Mouse (Mus musculus): Measurements from ENCODE around the gene Steap3.

The Steap3 gene

GRCm38 (mm10) chr1:120249842-120250241, 22.7 kb downstream of the Steap3 start:
- DNase-seq, result no peak

- DNase-seq, result no peak
Measured at GRCm38 (mm10) chr1:120248156-120248555, 24.3 kb downstream of the Steap3 start.

DNA sequence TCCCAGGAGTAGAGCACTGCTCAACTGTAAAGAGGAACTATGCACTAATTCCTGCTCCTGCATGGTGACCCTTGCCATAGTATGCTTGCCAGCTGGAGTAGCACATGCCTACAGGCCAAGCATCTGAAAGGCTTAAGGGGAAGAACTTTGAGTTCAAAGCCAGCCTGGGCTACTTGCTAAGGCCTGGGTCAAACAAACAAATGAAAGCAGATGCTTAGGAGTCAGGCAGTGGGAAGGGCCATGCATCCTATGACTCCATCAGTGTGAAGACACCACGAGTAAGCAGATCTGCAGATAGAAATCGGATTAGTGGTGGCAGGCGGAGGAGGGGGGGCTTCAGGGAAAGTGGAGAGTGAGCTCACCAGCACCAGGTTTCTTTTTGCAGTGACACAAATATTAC, 25.2 kb downstream of the Steap3 start:
- DNase-seq, result no peak

DNA sequence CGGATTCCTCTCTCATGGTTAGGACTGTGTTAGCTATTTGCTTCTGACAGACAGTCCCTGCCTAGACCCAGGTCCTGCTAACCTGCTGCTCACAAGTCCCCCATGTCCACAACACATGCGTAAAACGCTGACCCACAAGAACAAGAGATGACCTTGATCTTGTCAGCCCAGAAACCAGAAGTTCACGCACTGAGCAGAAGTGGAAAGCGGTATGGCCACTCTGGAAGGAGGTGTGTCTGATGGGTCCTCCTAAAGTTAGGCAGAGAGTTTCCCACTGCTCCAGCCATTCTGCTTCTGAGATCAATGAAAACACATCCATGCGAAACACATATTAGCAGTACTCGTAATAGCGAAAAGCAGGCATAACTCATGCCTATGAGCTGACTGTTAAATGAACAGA, 25.6 kb downstream of the Steap3 start:
- no peak for DNase-seq

GRCm38 (mm10) chr1:120245661-120246131, 26.8 kb downstream of the Steap3 start:
- DNase-seq, result peak; percentile 5

DNA sequence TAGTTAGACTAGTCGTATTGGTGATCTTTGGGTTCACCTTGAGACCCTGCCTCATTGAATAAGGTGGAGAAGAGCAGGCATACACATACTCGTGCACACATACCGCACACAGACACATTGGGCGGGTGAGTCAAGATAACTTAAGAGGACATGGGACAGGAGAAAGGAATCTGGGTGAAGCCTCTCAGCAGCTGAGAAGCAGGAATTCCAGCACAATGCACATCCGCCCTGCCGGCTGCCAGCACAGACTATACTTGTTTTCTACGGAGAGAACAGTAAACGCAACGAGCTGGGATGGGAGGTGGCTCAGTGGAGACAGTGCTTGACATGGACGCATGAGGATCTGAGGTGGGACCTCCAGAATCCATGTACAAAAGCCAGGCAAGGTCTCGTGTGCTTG, 27.9 kb downstream of the Steap3 start:
- no peak for DNase-seq

DNA sequence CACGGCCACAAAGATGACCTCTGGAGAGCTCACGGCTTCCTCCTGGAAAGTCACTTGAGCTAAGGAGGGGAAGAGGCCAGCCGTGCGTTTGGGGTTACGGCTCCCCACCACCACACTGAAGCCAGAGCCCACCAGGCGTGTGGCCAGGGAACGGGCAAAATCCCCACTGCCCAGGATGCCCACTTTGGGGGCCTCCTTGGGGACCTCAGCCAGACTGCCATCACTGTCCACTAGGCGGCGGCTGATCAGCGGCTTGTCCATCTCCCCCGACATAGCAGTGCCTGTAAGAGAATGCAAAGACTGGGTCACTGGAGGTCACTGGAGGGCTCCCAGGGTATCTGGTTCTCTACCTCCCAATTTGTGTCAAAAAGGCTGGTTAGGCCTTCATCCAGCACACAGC, 28.5 kb downstream of the Steap3 start:
- no peak for DNase-seq

DNA sequence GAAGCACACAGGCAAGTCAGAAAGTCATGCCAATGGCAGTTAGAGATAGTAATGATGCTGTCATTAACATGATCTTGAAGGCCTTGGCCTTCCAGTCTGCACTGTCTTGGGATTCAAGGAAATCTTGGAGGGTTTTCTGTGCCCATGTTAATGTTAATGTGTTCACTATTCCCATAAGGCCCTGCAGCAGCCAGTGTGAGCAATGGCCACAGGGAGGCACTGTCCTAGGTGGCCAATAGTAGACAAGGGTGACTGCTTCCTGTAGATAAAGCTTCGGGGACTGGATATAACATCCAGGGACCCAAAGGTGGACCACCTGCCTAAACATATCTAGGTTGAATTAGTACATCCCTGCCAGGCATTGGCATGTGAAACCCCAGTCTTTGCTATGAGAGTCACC, 35.4 kb downstream of the Steap3 start:
- no peak for DNase-seq

GRCm38 (mm10) chr1:120236424-120236823, 36.1 kb downstream of the Steap3 start:
- no peak for DNase-seq

GRCm38 (mm10) chr1:120235631-120236215, 36.8 kb downstream of the Steap3 start:
- no peak for DNase-seq

GRCm38 (mm10) chr1:120232170-120232569, 40.3 kb downstream of the Steap3 start:
- no peak for DNase-seq

- DNase-seq, result no peak
Measured at GRCm38 (mm10) chr1:120231334-120231733, 41.2 kb downstream of the Steap3 start.

- DNase-seq, result no peak
Measured at GRCm38 (mm10) chr1:120229723-120230471, 42.6 kb downstream of the Steap3 start.

DNA sequence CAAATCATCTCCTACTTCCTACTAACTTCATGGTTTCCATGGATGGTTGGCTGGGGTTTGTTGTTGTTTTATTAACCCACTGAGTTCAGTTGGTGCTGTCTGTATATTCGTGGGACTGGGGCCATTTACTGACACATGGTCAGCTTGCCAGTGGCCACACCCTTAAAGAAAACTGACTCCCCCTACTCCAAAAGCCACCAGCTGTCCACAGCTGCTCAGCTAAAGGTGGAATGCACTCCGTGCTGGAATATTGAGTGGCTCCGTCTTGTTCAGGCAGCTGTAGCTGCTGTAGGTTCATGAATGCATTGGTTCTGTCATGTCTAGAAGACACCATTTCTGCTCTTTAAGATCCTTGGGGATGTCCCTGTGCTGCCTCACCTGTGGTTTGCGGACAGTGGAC, 48.9 kb downstream of the Steap3 start:
- DNase-seq, result no peak

DNA sequence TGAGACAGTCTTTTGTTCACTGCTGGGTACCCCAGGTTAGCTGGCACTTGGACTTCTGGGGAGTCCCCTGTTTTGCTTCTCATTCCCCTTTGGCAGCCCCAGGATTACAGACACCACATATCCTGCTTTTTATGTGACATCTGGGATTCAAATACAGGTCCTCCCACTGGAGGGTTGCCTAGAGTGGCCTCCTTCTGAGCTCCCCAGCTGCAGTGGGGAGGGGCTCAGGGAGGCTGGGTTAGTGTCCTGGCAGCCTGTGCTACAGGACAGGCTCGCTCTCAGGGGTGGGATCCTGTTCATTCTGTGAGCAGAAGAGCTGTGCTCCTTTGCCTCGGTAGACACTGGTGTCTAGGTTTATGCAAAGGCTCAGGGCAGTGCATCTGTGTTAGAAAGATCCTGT, 51.2 kb downstream of the Steap3 start:
- no peak for DNase-seq

GRCm38 (mm10) chr1:120220841-120221240, 51.7 kb downstream of the Steap3 start:
- no peak for DNase-seq

DNA sequence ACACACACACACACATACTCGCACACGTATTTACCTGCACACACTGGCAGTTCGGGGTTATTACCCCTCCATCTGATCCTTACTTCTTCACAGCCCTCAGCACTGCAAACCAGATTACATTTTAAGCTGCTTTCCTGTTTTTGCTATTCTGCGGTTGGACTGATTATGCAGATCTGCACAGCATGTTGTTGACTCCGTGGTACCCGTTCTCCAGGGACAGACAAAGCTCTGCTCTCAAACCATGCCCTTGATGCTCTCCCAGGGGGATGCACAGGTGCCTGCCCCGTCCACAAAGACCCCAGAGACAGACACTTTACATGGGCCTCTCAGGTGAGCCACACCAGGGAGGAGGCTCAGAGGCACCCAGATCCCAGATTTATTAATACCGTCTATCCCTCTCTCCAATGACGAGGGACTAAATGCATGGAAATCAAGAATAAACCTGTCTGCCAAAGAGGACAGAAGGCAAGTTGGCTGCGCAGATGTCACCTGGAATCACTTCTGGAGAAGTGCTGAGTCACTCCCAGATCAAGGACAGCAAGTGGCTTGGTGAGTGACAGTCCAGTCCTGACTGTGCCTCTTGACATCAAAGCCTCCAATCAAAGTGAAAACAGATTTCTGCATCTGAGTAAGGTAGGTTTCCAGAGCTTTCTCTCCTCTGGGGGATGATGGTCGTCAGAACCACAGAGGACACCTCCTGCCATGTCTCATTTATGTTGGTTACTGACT, 63.8 kb downstream of the Steap3 start:
- no peak for DNase-seq

GRCm38 (mm10) chr1:120207568-120207967, 64.9 kb downstream of the Steap3 start:
- DNase-seq, result peak; percentile 39

DNA sequence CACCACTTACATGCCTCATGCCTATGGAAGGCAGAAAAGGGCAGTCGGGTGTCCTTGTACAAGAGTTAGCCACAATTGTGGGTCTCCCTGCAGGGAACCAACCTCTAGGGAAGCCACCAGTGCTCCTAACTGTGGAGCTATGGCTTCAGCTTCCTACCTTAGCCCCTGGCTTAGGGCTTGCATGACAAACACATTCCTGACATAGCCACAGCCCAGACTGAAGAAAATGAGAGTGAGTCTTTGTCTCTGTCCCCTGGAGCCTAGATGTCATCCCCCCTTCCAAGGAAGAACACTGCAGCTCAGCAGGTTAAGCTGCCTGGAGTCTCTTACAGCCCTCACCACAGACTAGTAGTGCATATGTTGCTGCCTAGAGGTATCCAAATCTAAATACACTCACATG, 67.7 kb downstream of the Steap3 start:
- DNase-seq, result no peak

- DNase-seq, result no peak
Measured at GRCm38 (mm10) chr1:120203836-120204235, 68.7 kb downstream of the Steap3 start.

- no peak for DNase-seq
Measured at GRCm38 (mm10) chr1:120202542-120202941, 70.0 kb downstream of the Steap3 start.

DNA sequence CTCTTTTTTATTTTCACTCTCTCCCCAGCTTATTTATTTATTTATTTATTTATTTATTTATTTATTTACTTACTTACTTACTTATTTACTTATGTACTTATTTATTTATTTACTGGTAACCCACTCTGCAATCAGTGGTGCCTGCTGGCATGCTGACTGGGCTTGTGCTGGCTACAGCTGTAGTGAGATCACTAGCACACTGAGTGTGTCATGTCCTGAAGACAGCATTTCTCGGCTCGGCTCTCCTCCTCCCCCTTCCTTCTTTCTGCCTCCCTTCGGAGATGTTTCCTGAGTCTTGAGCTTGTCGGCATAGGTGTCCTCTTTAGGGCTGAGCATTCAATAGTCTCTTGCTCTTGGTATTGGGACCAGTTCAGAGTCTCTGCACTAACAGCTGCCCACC, 73.6 kb downstream of the Steap3 start:
- DNase-seq, result no peak

DNA sequence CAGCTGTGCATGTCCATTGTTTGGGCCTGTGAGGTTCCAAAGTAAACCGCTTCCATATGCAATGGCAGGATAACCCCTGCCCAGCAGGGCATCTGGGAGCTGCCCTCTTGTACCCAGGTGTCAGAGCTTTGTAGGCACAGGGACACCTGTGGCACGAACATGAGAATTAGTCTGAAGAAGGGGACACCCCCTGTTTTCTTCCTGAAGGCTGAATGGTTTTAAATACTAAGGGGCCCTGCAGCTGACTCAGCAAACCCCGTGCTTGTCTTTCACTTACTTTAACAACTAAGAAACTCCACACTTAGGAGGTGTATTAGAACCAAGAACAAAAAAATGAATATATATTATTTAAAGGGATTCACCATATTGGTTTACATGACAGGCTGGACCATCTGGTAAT, 74.4 kb downstream of the Steap3 start:
- DNase-seq, result no peak

GRCm38 (mm10) chr1:120197189-120197588, 75.3 kb downstream of the Steap3 start:
- DNase-seq, result peak; percentile 27
